Mouse (Mus musculus): ENCODE data around the gene Rad51. TPM values are rescaled to one million over a fixed set of nuclear protein-coding genes. Genes with fewer than 3 reads are reported as not detected.

The Rad51 gene
- total RNA-seq (2021) (under 1 TPM; 0.44 to 0.48 TPM), polyA plus RNA-seq (2012; rRNA removed) (0.70 and 1.0 TPM in 2 replicates)
- long read RNA-seq, result 0 reads

DNA sequence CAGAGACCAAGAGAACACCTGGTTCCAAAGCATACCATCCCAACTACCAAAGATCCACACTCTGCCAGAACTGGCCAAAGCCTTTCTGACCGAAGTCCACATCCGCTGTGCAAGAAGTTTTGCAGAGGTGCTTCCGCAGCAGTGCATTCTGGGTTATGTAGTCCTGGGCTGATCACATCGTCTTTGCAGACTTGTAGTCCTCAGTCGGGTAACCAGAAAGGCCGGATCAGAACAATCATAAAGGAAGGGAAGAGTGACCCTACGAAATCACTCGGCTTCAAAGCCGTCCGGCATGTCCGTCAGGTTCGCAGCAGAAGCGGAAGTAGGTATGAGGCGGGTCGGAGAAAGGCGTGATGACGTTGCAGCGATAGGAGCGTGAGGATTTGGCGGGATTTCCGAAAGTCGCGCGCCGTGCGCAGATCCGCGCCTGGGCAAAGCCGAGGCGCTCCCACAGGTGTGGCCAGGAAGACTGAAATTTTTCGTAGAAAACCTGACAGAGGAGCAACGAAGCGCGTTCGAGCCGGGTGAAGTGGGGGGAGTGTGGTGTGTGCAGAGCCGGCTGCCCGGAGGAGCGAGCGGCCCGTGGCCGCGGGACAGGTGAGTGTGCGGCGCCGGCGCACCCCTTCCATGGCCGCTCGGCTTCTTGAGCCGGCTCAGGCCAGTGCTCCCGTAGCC lies at the start of gene Rad51:
Gene Rad51, plus strand, starts transcription at position 356 of the 675 bp plus-strand sequence.
- Histone ChIP-seq H3K9ac (ENCODE audit: low read depth, low read length) (peak within 1 kb of the TSS; percentile 54), H3K36me3 (ENCODE audit: control insufficient read depth, insufficient read depth, low read length) (no peaks in the 10 kb centered on the region), H3K4me1 (ENCODE audit: control insufficient read depth, insufficient read depth, low read length) (peaks cover 1% of the 10 kb centered on the region; the same call in 1 of the 2 replicates), H3K79me2 (replicated peaks; ENCODE audit: control insufficient read depth, insufficient read depth, low read length) (no peaks in the 10 kb centered on the region), H3K27ac (peak within 1 kb of the TSS; percentile 87), H3K4me3 (peak within 1 kb of the TSS; percentile 57), H3K27me3 (ENCODE audit: control insufficient read depth, insufficient read depth, low read length) (no peaks in the 10 kb centered on the region)
- intact Hi-C loops (cut with DNase I), result loop anchor here (1.0 to 5.0 kb wide), 5 partner anchors 40 to 176 kb away; partner anchors contain the start of genes Rpusd2 and Vps18
- TF ChIP-seq POLR2A (IDR thresholded peaks at IDR 0.05; ENCODE audit: insufficient read depth, low read depth, low read length), result peak; percentile 89
- TF ChIP-seq CTCF (IDR thresholded peaks at IDR 0.05), result no peak
- peak; percentile 43; the same call in 1 of the 2 replicates for TF ChIP-seq EP300 (IDR thresholded peaks at IDR 0.05; ENCODE audit: insufficient read depth, low read depth, low read length)
- peak; percentile 89 to 91 for DNase-seq
- under 1% methylated on average over 51 of the region's 51 CpGs for WGBS

GRCm38 (mm10) chr2:119072397-119072796 lies 40.2 kb upstream of the Rad51 start:
- TF ChIP-seq CTCF (IDR thresholded peaks at IDR 0.05) (no peak), POLR2A (IDR thresholded peaks at IDR 0.05; ENCODE audit: insufficient read depth, low read depth, low read length) (no peak), EP300 (IDR thresholded peaks at IDR 0.05; ENCODE audit: insufficient read depth, low read depth, low read length) (no peak)
- DNase-seq, result no peak
- Histone ChIP-seq H3K36me3 (ENCODE audit: control insufficient read depth, insufficient read depth, low read length) (no peaks in the 10 kb centered on the region), H3K4me1 (ENCODE audit: control insufficient read depth, insufficient read depth, low read length) (no peaks in the 10 kb centered on the region), H3K79me2 (replicated peaks; ENCODE audit: control insufficient read depth, insufficient read depth, low read length) (no peaks in the 10 kb centered on the region), H3K27me3 (ENCODE audit: control insufficient read depth, insufficient read depth, low read length) (no peaks in the 10 kb centered on the region), H3K9ac (ENCODE audit: low read depth, low read length) (no peak overlapping the region), H3K4me3 (no peak overlapping the region), H3K27ac (no peak overlapping the region)
- 91% methylated on average over 4 of the region's 4 CpGs for WGBS
- intact Hi-C loops (cut with DNase I), result no loop called here

DNA sequence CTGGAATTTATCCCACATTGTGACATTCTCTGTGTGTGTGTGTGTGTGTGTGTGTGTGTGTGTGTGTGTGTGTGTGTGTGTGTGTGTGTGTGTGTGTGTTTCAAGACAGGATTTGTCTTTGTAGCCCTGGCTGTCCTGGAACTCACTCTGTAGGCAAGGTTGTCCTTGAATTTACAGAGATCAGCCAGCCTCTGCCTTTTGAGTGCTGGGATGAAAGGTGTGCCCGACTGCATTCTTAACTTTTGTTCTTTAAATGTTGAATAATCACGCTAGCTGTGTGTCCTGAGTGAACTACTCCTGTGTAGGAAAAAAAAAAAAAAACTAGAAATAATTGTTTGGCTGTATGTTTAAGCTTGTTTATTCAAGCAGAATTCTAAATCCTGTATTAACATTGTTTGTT lies 26.4 kb upstream of the Rad51 start:
- Histone ChIP-seq H3K36me3 (ENCODE audit: control insufficient read depth, insufficient read depth, low read length) (no peaks in the 10 kb centered on the region), H3K27ac (no peak overlapping the region), H3K9ac (ENCODE audit: low read depth, low read length) (no peak overlapping the region), H3K4me3 (no peak overlapping the region), H3K4me1 (ENCODE audit: control insufficient read depth, insufficient read depth, low read length) (no peaks in the 10 kb centered on the region), H3K27me3 (ENCODE audit: control insufficient read depth, insufficient read depth, low read length) (no peaks in the 10 kb centered on the region), H3K79me2 (replicated peaks; ENCODE audit: control insufficient read depth, insufficient read depth, low read length) (no peaks in the 10 kb centered on the region)
- TF ChIP-seq EP300 (IDR thresholded peaks at IDR 0.05; ENCODE audit: insufficient read depth, low read depth, low read length) (no peak), POLR2A (IDR thresholded peaks at IDR 0.05; ENCODE audit: insufficient read depth, low read depth, low read length) (no peak)
- intact Hi-C loops (cut with DNase I), result no loop called here
- DNase-seq, result no peak
- 94% methylated on average over 2 of the region's 2 CpGs for WGBS

DNA sequence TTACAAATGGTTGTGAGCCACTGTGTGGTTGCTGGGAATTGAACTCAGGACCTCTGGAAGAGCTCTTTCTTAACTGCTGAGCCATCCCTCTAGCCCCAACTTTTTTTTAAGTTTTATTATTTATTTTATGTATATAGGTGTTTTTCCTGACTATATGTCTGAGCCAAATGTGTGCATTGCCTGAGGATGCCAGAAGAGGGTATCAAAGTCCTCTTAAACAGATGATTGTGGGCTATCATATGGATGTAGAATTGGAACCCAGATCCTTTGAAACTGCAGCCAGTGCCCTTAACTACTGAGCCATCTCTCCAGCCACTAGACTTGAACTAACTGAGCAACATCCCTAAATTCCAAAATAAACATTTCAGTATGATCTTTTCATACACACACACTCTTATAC lies 11.0 kb upstream of the Rad51 start:
- no peaks in the 10 kb centered on the region for H3K79me2 ChIP-seq (replicated peaks; ENCODE audit: control insufficient read depth, insufficient read depth, low read length)
- H3K36me3 ChIP-seq (ENCODE audit: control insufficient read depth, insufficient read depth, low read length), result no peaks in the 10 kb centered on the region
- intact Hi-C loops (cut with DNase I), result no loop called here
- H3K4me1 ChIP-seq (ENCODE audit: control insufficient read depth, insufficient read depth, low read length), result no peaks in the 10 kb centered on the region
- no peak overlapping the region for H3K9ac ChIP-seq (ENCODE audit: low read depth, low read length)
- no peak for TF ChIP-seq POLR2A (IDR thresholded peaks at IDR 0.05; ENCODE audit: insufficient read depth, low read depth, low read length)
- peak; percentile 49 for TF ChIP-seq CTCF (IDR thresholded peaks at IDR 0.05)
- no peaks in the 10 kb centered on the region for H3K27me3 ChIP-seq (ENCODE audit: control insufficient read depth, insufficient read depth, low read length)
- no peak overlapping the region for H3K4me3 ChIP-seq
- DNase-seq, result no peak
- H3K27ac ChIP-seq, result no peak overlapping the region

DNA sequence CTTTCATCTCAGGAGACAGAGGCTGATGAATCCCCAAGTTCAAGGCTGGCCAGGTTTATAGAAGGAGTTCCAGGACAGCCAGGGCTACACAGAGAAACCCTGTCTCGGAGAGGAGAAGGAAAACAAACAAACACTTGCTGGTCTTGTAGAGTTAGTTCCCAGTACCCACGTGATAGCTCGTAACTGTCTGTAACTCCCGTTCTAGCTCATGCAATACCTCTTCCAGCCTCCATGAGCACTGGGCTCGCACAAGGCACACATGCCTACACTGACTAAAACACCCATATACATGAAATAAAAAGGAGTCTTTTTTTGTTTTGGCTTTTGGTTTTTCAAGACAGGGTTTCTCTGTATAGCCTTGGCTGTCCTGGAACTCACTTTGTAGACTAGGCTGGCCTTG lies 6.0 kb upstream of the Rad51 start:
- Histone ChIP-seq H3K27ac (no peak overlapping the region), H3K9ac (ENCODE audit: low read depth, low read length) (no peak overlapping the region), H3K4me1 (ENCODE audit: control insufficient read depth, insufficient read depth, low read length) (no peaks in the 10 kb centered on the region), H3K4me3 (no peak overlapping the region), H3K36me3 (ENCODE audit: control insufficient read depth, insufficient read depth, low read length) (no peaks in the 10 kb centered on the region), H3K27me3 (ENCODE audit: control insufficient read depth, insufficient read depth, low read length) (no peaks in the 10 kb centered on the region), H3K79me2 (replicated peaks; ENCODE audit: control insufficient read depth, insufficient read depth, low read length) (no peaks in the 10 kb centered on the region)
- intact Hi-C loops (cut with DNase I), result no loop called here
- TF ChIP-seq CTCF (IDR thresholded peaks at IDR 0.05) (no peak), EP300 (IDR thresholded peaks at IDR 0.05; ENCODE audit: insufficient read depth, low read depth, low read length) (no peak), POLR2A (IDR thresholded peaks at IDR 0.05; ENCODE audit: insufficient read depth, low read depth, low read length) (no peak)
- DNase-seq, result no peak
- WGBS, result 81% methylated on average over 5 of the region's 5 CpGs

- intact Hi-C loops (cut with DNase I), result no loop called here
- DNase-seq, result peak; percentile 28 to 36
- 44% methylated on average over 4 of the region's 4 CpGs for WGBS
- H3K36me3 ChIP-seq (ENCODE audit: control insufficient read depth, insufficient read depth, low read length), result no peaks in the 10 kb centered on the region
- no peak overlapping the region for H3K27ac ChIP-seq
- H3K9ac ChIP-seq (ENCODE audit: low read depth, low read length), result no peak overlapping the region
- H3K4me1 ChIP-seq (ENCODE audit: control insufficient read depth, insufficient read depth, low read length), result peaks cover 1% of the 10 kb centered on the region; the same call in 1 of the 2 replicates
- no peak overlapping the region for H3K4me3 ChIP-seq
- TF ChIP-seq CTCF (IDR thresholded peaks at IDR 0.05) (no peak), EP300 (IDR thresholded peaks at IDR 0.05; ENCODE audit: insufficient read depth, low read depth, low read length) (no peak), POLR2A (IDR thresholded peaks at IDR 0.05; ENCODE audit: insufficient read depth, low read depth, low read length) (no peak)
- H3K79me2 ChIP-seq (replicated peaks; ENCODE audit: control insufficient read depth, insufficient read depth, low read length), result no peaks in the 10 kb centered on the region
- H3K27me3 ChIP-seq (ENCODE audit: control insufficient read depth, insufficient read depth, low read length), result no peaks in the 10 kb centered on the region
Observed at GRCm38 (mm10) chr2:119108554-119108953, 4.0 kb upstream of the Rad51 start.

Measured in heart, adult 2 months (tissue).